Mouse (Mus musculus) embryonic facial prominence, embryonic 15.5 days (tissue): ENCODE measurements around the gene Gpr89. TPM values are rescaled to one million over a fixed set of nuclear protein-coding genes. Genes with fewer than 3 reads are reported as not detected.

ENCODE experiments used
- ATAC-seq: fragments of 200-750 bp; cut with Nextera tagmentation; 2 replicates; pipeline ENCODE4 v1.8.0; 2017; ENCODE audit warnings: low read depth, moderate TSS enrichment; ENCODE audit not compliant: insufficient number of reproducible peaks, low FRiP score, low TSS enrichment
- H3K27ac ChIP-seq: fragments of 300-500 bp; sonication (generic); replicated peaks from 2 replicates; pipeline ENCODE4 v1.5.1; 2015; ENCODE audit warnings: mild to moderate bottlenecking, inconsistent platforms
- H3K27me3 ChIP-seq: fragments of 300-500 bp; sonication (generic); 2 replicates; pipeline ENCODE4 v1.6.1; 2015; ENCODE audit warnings: inconsistent platforms
- H3K36me3 ChIP-seq: fragments of 300-500 bp; sonication (generic); 2 replicates; pipeline ENCODE4 v1.6.1; 2015; ENCODE audit warnings: mild to moderate bottlenecking, inconsistent platforms
- H3K4me1 ChIP-seq: fragments of 300-500 bp; sonication (generic); 2 replicates; pipeline ENCODE4 v1.6.1; 2015; ENCODE audit warnings: inconsistent platforms
- H3K4me2 ChIP-seq: fragments of 300-500 bp; sonication (generic); replicated peaks from 2 replicates; pipeline ENCODE4 v1.6.1; 2015; ENCODE audit warnings: mild to moderate bottlenecking, inconsistent platforms
- H3K4me3 ChIP-seq: fragments of 300-500 bp; sonication (generic); replicated peaks from 2 replicates; pipeline ENCODE4 v1.5.1; 2015; ENCODE audit warnings: mild to moderate bottlenecking, inconsistent platforms
- H3K9ac ChIP-seq: fragments of 300-500 bp; sonication (generic); 2 replicates; pipeline ENCODE4 v1.6.1; 2015; ENCODE audit warnings: inconsistent platforms
- H3K9me3 ChIP-seq: fragments of 300-500 bp; sonication (generic); replicated peaks from 2 replicates; pipeline ENCODE4 v1.6.1; 2016; ENCODE audit warnings: inconsistent platforms
- WGBS: fragments of 180-500 bp; shearing (Covaris S2); methylation state at CpG from one replicate; pipeline ENCODE4 v1.1.7; 2015; 5-methylcytosine and 5-hydroxymethylcytosine counted together
- polyA plus RNA-seq: library from polyadenylated mRNA; unstranded; fragments of >200 nt; fragmentation: Nextera tagmentation; extraction: Ambion mirVana; gene quantifications from 2 replicates; pipeline ENCODE4 v1.2.1, GENCODE M21; 2015

Gene Gpr89
- polyA plus RNA-seq, 1 experiment from 2014 or later, result 37.8 TPM

DNA sequence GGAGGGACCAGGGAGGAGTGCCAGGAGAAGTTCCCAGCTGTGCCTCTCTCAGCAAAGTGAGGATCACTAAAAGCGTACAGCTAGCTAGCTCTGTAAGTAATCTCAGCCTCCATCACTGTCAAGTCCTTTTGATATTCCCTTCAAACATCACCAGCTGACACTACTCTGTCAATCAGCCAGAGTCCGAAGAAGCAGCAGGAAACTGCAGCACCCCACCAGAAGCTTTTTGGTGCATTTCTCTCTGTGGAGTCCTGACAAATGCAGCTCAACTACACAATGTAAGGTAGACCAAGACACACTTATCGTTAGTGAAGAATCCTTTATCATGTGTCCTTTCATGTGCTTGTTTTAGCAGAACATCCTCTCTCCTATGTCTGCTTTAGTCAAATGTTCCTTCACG, 83.6 kb downstream of the Gpr89 start:
- Histone ChIP-seq H3K9me3 (no peaks in the 10 kb centered on the region), H3K4me2 (no peak overlapping the region), H3K4me1 (no peaks in the 10 kb centered on the region), H3K36me3 (no peaks in the 10 kb centered on the region), H3K27ac (no peak overlapping the region), H3K27me3 (no peaks in the 10 kb centered on the region), H3K4me3 (no peak overlapping the region), H3K9ac (no peak overlapping the region)
- WGBS, result 82% methylated on average over 4 of the region's 4 CpGs
- ATAC-seq, result no peak

GRCm38 (mm10) chr3:96820116-96820915, 84.8 kb downstream of the Gpr89 start:
- Histone ChIP-seq H3K27me3 (no peaks in the 10 kb centered on the region), H3K36me3 (no peaks in the 10 kb centered on the region), H3K9me3 (no peaks in the 10 kb centered on the region), H3K4me1 (no peaks in the 10 kb centered on the region), H3K4me3 (no peak overlapping the region), H3K27ac (no peak overlapping the region), H3K4me2 (no peak overlapping the region), H3K9ac (no peak overlapping the region)
- ATAC-seq, result no peak
- 72% methylated on average over 6 of the region's 6 CpGs for WGBS

Other genes starting within 250 kb of the Gpr89 start
- 10.2 TPM in 2 replicates for gene Ankrd35, start 235.2 kb downstream of the Gpr89 start, polyA plus RNA-seq
- gene Pias3, start 209.0 kb downstream of the Gpr89 start, polyA plus RNA-seq, result 65.4 and 74.1 TPM in 2 replicates
- gene Nudt17, start 196.8 kb downstream of the Gpr89 start, polyA plus RNA-seq, result 15.3 and 16.3 TPM in 2 replicates
- gene Polr3c, start 177.7 kb downstream of the Gpr89 start, polyA plus RNA-seq, result 32.3 and 32.8 TPM in 2 replicates
- 39.8 and 42.0 TPM in 2 replicates for gene Rnf115, start 177.7 kb downstream of the Gpr89 start, polyA plus RNA-seq
- gene Pdzk1, start 76.1 kb downstream of the Gpr89 start, polyA plus RNA-seq, result not detected in 2 replicates
- gene Cd160, start 76.0 kb downstream of the Gpr89 start, polyA plus RNA-seq, result 0.07 and 0.13 TPM in 2 replicates
- 20.2 and 23.9 TPM in 2 replicates for gene Gja5, start 653 bp downstream of the Gpr89 start, polyA plus RNA-seq
- gene Gja8, start 20.7 kb upstream of the Gpr89 start, polyA plus RNA-seq, result 0.03 and 0.07 TPM in 2 replicates